Mouse (Mus musculus) heart, embryonic 12.5 days (tissue): ENCODE data around the gene Pgap3. TPM values are rescaled to one million over a fixed set of nuclear protein-coding genes. Genes with fewer than 3 reads are reported as not detected.
A peak's percentile ranks its signal among the peaks of the same experiment; 100 is the strongest.

Source experiments
- ATAC-seq: fragments of 200-750 bp; cut with Nextera tagmentation; 2 replicates; pipeline ENCODE4 v1.8.0; 2017; ENCODE audit warnings: moderate TSS enrichment, moderate library complexity; ENCODE audit not compliant: insufficient number of reproducible peaks, low FRiP score
- H3K27ac ChIP-seq: fragments of 300-500 bp; sonication (generic); 2 replicates; pipeline ENCODE4 v1.5.1; 2016; ENCODE audit warnings: mild to moderate bottlenecking, moderate library complexity; ENCODE audit not compliant: poor library complexity, severe bottlenecking
- H3K27me3 ChIP-seq: fragments of 300-500 bp; sonication (generic); replicated peaks from 2 replicates; pipeline ENCODE4 v1.6.1; 2016; ENCODE audit warnings: mild to moderate bottlenecking, moderate library complexity
- H3K36me3 ChIP-seq: fragments of 300-500 bp; sonication (generic); 2 replicates; pipeline ENCODE4 v1.6.1; 2016; ENCODE audit warnings: mild to moderate bottlenecking, moderate library complexity
- H3K4me1 ChIP-seq: fragments of 300-500 bp; sonication (generic); replicated peaks from 2 replicates; pipeline ENCODE4 v1.6.1; 2016; ENCODE audit warnings: mild to moderate bottlenecking
- H3K4me2 ChIP-seq: fragments of 300-500 bp; sonication (generic); 2 replicates; pipeline ENCODE4 v1.6.1; 2016; ENCODE audit warnings: mild to moderate bottlenecking, moderate library complexity
- H3K4me3 ChIP-seq: fragments of 300-500 bp; sonication (generic); 2 replicates; pipeline ENCODE4 v1.5.1; 2016; ENCODE audit warnings: mild to moderate bottlenecking
- H3K9ac ChIP-seq: fragments of 300-500 bp; sonication (generic); 2 replicates; pipeline ENCODE4 v1.6.1; 2016; ENCODE audit warnings: mild to moderate bottlenecking, moderate library complexity
- H3K9me3 ChIP-seq: fragments of 300-500 bp; sonication (generic); replicated peaks from 2 replicates; pipeline ENCODE4 v1.6.1; 2016; ENCODE audit warnings: mild to moderate bottlenecking, moderate library complexity
- WGBS: fragments of 180-500 bp; shearing (Covaris S2); methylation state at CpG from one replicate; pipeline ENCODE4 v1.1.7; 2016; 5-methylcytosine and 5-hydroxymethylcytosine counted together
- polyA plus RNA-seq: library from polyadenylated mRNA; unstranded; fragments of >200 nt; fragmentation: Nextera tagmentation; extraction: Ambion mirVana; gene quantifications from 2 replicates; pipeline ENCODE4 v1.2.1, GENCODE M21; 2016

The Pgap3 gene
- polyA plus RNA-seq, 1 experiment from 2014 or later, result 20.0 TPM

DNA sequence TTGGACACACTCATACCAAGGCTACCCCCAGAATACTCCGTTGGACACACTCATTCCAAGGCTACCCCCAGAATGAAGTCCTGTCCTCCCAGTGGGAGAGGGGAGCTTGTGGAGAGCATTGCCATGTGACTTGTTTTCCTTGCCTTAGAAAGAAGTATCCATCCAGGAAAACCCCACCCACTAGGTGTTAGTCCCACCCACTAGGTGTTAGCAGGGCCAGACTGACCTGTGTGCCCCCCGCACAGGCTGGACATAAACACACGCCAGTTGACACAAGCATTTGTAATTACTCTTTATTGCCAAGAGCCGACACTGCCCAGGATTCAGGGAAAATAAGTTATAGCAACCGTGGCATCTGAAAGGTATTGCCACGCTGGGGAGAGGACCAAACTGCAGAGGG, 37.2 kb upstream of the Pgap3 start:
- Histone ChIP-seq H3K9me3 (no peaks in the 10 kb centered on the region), H3K4me1 (peaks cover 11% of the 10 kb centered on the region), H3K4me2 (peak overlapping the region; percentile 85; the same call in 1 of the 2 replicates), H3K27me3 (no peaks in the 10 kb centered on the region), H3K27ac (no peak overlapping the region), H3K36me3 (peaks cover 51% of the 10 kb centered on the region), H3K4me3 (0 out of 2 replicates have a peak overlapping the region, but pooled peaks have one; percentile 73), H3K9ac (peak overlapping the region; percentile 69; the same call in 1 of the 2 replicates)
- no peak for ATAC-seq
- 83% methylated on average over 6 of the region's 6 CpGs for WGBS

DNA sequence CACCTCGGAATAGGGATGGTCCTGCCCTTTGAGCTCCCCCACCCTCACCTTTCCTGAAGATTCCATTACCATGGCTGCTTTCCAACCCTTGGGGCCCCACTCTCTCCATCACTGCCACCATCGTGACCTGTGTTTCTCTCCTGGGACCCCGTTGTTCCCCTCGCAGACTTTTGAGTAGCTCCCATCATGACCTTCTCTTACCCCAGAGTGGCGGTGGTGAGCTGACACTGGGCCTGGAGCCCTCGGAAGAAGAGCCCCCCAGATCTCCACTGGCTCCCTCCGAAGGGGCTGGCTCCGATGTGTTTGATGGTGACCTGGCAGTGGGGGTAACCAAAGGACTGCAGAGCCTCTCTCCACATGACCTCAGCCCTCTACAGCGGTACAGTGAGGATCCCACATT, 35.4 kb upstream of the Pgap3 start:
- Histone ChIP-seq H3K9ac (no peak overlapping the region), H3K27me3 (no peaks in the 10 kb centered on the region), H3K4me3 (no peak overlapping the region), H3K36me3 (peaks cover 68% of the 10 kb centered on the region), H3K9me3 (no peaks in the 10 kb centered on the region), H3K4me1 (peaks cover 11% of the 10 kb centered on the region), H3K4me2 (no peak overlapping the region), H3K27ac (no peak overlapping the region)
- WGBS, result 89% methylated on average over 9 of the region's 9 CpGs
- ATAC-seq, result no peak

GRCm38 (mm10) chr11:98431743-98432502, 31.6 kb upstream of the Pgap3 start:
- Histone ChIP-seq H3K9ac (no peak overlapping the region), H3K4me1 (no peaks in the 10 kb centered on the region), H3K36me3 (peaks cover 100% of the 10 kb centered on the region), H3K27ac (no peak overlapping the region), H3K4me2 (no peak overlapping the region), H3K27me3 (no peaks in the 10 kb centered on the region), H3K4me3 (no peak overlapping the region), H3K9me3 (no peaks in the 10 kb centered on the region)
- ATAC-seq, result no peak
- 79% methylated on average over 9 of the region's 9 CpGs for WGBS

- Histone ChIP-seq H3K9me3 (no peaks in the 10 kb centered on the region), H3K4me2 (no peak overlapping the region), H3K27ac (no peak overlapping the region), H3K4me3 (no peak overlapping the region), H3K27me3 (no peaks in the 10 kb centered on the region), H3K9ac (no peak overlapping the region), H3K36me3 (peaks cover 100% of the 10 kb centered on the region), H3K4me1 (no peaks in the 10 kb centered on the region)
- ATAC-seq, result no peak
- 90% methylated on average over 5 of the region's 5 CpGs for WGBS
Measured at GRCm38 (mm10) chr11:98428436-98428835, 28.1 kb upstream of the Pgap3 start.

GRCm38 (mm10) chr11:98426592-98426991, 26.3 kb upstream of the Pgap3 start:
- H3K9me3 ChIP-seq, result no peaks in the 10 kb centered on the region
- ATAC-seq, result no peak
- H3K27ac ChIP-seq, result no peak overlapping the region
- H3K36me3 ChIP-seq, result peaks cover 100% of the 10 kb centered on the region
- no peak overlapping the region for H3K4me2 ChIP-seq
- no peaks in the 10 kb centered on the region for H3K4me1 ChIP-seq
- H3K4me3 ChIP-seq, result no peak overlapping the region
- WGBS, result 90% methylated on average over 7 of the region's 7 CpGs
- H3K9ac ChIP-seq, result no peak overlapping the region
- no peaks in the 10 kb centered on the region for H3K27me3 ChIP-seq

DNA sequence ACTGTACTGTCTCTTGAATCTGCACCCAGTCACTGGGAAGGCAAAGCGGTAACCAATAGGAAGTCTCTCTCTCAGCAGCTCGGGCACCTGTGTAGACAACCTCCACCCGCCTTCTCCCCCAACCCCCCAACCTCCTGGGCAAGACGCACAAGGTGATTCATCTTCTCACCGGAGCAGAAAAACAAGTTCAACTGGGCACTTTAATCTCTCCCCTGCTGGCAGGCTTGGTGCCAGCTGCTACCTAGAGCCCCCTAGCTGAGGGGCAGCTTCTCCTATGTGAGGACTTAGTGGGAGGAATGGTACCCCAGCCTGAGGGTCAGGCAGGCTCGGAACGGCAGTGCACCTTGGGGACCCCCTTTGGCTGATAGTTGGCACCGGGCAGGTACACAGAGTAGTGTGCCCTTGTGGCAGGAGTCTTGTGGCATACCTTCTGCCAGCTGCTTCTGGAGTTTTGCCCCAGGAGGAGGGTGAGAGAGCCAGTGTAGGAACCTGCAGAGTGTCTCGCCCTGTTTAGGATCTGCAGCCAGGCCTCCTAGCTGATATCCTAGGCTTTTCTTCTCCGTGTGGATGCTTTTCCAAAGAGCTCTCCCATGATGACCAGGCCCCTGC, 18.8 kb upstream of the Pgap3 start:
- H3K27me3 ChIP-seq, result no peaks in the 10 kb centered on the region
- H3K9ac ChIP-seq, result peak overlapping the region; percentile 36; the same call in 1 of the 2 replicates
- H3K9me3 ChIP-seq, result no peaks in the 10 kb centered on the region
- H3K4me3 ChIP-seq, result no peak overlapping the region
- no peak for ATAC-seq
- H3K36me3 ChIP-seq, result peaks cover 58% of the 10 kb centered on the region
- peaks cover 57% of the 10 kb centered on the region for H3K4me1 ChIP-seq
- H3K27ac ChIP-seq, result peak overlapping the region; percentile 25
- no peak overlapping the region for H3K4me2 ChIP-seq
- 83% methylated on average over 10 of the region's 10 CpGs for WGBS

GRCm38 (mm10) chr11:98418273-98418672, 18.0 kb upstream of the Pgap3 start:
- ATAC-seq, result no peak
- H3K27me3 ChIP-seq, result no peaks in the 10 kb centered on the region
- H3K4me2 ChIP-seq, result no peak overlapping the region
- no peaks in the 10 kb centered on the region for H3K9me3 ChIP-seq
- H3K4me3 ChIP-seq, result no peak overlapping the region
- peak overlapping the region; percentile 9 for H3K9ac ChIP-seq
- peaks cover 50% of the 10 kb centered on the region for H3K36me3 ChIP-seq
- H3K27ac ChIP-seq, result no peak overlapping the region
- 51% methylated on average over 6 of the region's 6 CpGs for WGBS
- H3K4me1 ChIP-seq, result peaks cover 62% of the 10 kb centered on the region

GRCm38 (mm10) chr11:98417074-98417473, 16.8 kb upstream of the Pgap3 start:
- Histone ChIP-seq H3K4me1 (peaks cover 62% of the 10 kb centered on the region), H3K4me3 (no peak overlapping the region), H3K27me3 (no peaks in the 10 kb centered on the region), H3K27ac (no peak overlapping the region), H3K9me3 (no peaks in the 10 kb centered on the region), H3K4me2 (no peak overlapping the region), H3K36me3 (peaks cover 38% of the 10 kb centered on the region), H3K9ac (no peak overlapping the region)
- WGBS, result 80% methylated on average over 1 of the region's 1 CpGs
- no peak for ATAC-seq

GRCm38 (mm10) chr11:98414162-98414561, 13.9 kb upstream of the Pgap3 start:
- Histone ChIP-seq H3K27me3 (no peaks in the 10 kb centered on the region), H3K27ac (0 out of 2 replicates have a peak overlapping the region, but pooled peaks have one; percentile 93), H3K9me3 (no peaks in the 10 kb centered on the region), H3K4me1 (peaks cover 72% of the 10 kb centered on the region), H3K36me3 (peaks cover 10% of the 10 kb centered on the region; the same call in 1 of the 2 replicates), H3K9ac (peak overlapping the region; percentile 100), H3K4me2 (peak overlapping the region; percentile 70), H3K4me3 (peak overlapping the region; percentile 93)
- WGBS, result 27% methylated on average over 2 of the region's 2 CpGs
- ATAC-seq, result no peak

- ATAC-seq, result no peak
- 18% methylated on average over 7 of the region's 7 CpGs for WGBS
Measured at GRCm38 (mm10) chr11:98413731-98414130, 13.4 kb upstream of the Pgap3 start.

GRCm38 (mm10) chr11:98412797-98413301, 12.6 kb upstream of the Pgap3 start:
- ATAC-seq, result peak; percentile 40
- Histone ChIP-seq H3K9ac (peak overlapping the region; percentile 100), H3K9me3 (no peaks in the 10 kb centered on the region), H3K27ac (peak overlapping the region; percentile 93), H3K27me3 (no peaks in the 10 kb centered on the region), H3K4me2 (peak overlapping the region; percentile 70), H3K4me1 (peaks cover 67% of the 10 kb centered on the region), H3K4me3 (peak overlapping the region; percentile 93), H3K36me3 (peaks cover 5% of the 10 kb centered on the region; the same call in 1 of the 2 replicates)
- WGBS, result under 1% methylated on average over 40 of the region's 40 CpGs

More at GRCm38 (mm10) chr11:98413731-98414130, 13.4 kb upstream of the Pgap3 start:
- H3K4me1 ChIP-seq, result peaks cover 73% of the 10 kb centered on the region
- H3K27me3 ChIP-seq, result no peaks in the 10 kb centered on the region
- H3K36me3 ChIP-seq, result peaks cover 7% of the 10 kb centered on the region; the same call in 1 of the 2 replicates
- peak overlapping the region; percentile 100 for H3K9ac ChIP-seq
- H3K9me3 ChIP-seq, result no peaks in the 10 kb centered on the region
- H3K4me2 ChIP-seq, result peak overlapping the region; percentile 70
- H3K27ac ChIP-seq, result peak overlapping the region; percentile 93
- peak overlapping the region; percentile 93 for H3K4me3 ChIP-seq
